In genomic region chr15:95828647-95829254, GRCm38 (mm10) we compare ENCODE assay signal across 8 mouse cellular contexts. TPM values are rescaled to one million over a fixed set of nuclear protein-coding genes. Genes with fewer than 3 reads are reported as not detected.
A peak's percentile ranks its signal among the peaks of the same experiment; 100 is the strongest.
DNase-seq lines count a peak whose midpoint lies in the region; ATAC-seq and TF ChIP-seq lines count a peak whose summit lies in the region.

No protein-coding gene starts in this region.

- no peak overlapping the region for H3K4me2 ChIP-seq in heart, embryonic 15.5 days
- peak overlapping the region; percentile 8; the same call in 1 of the 2 replicates for H3K4me2 ChIP-seq in limb, embryonic 15.5 days
- peak overlapping the region; percentile 14 for H3K4me2 ChIP-seq in stomach, embryonic 16.5 days (ENCODE audit: low read depth, low read length)

- no peak overlapping the region for H3K9ac ChIP-seq in heart, embryonic 15.5 days
- H3K9ac ChIP-seq in limb, embryonic 15.5 days, result no peak overlapping the region
- peak overlapping the region; percentile 27; the same call in 1 of the 2 replicates for H3K9ac ChIP-seq in stomach, embryonic 16.5 days (ENCODE audit: low read length)

- no peak overlapping the region for H3K4me3 ChIP-seq in bone marrow macrophage, adult 2 months (ENCODE audit: insufficient read depth, low read length)
- H3K4me3 ChIP-seq in heart, embryonic 15.5 days, result no peak overlapping the region
- H3K4me3 ChIP-seq in limb, embryonic 15.5 days, result no peak overlapping the region
- H3K4me3 ChIP-seq in stomach, embryonic 16.5 days (replicated peaks; ENCODE audit: low read length), result no peak overlapping the region

- WGBS in heart, embryonic 15.5 days, result 47% methylated on average over 10 of the region's 10 CpGs
- WGBS in limb, embryonic 15.5 days, result 39% methylated on average over 10 of the region's 10 CpGs
- 34% methylated on average over 10 of the region's 10 CpGs for WGBS in stomach, embryonic 16.5 days

- peak; percentile 77 for DNase-seq in 3134 (ENCODE audit: extremely low read depth, insufficient read length, low spot score)
- no peak for DNase-seq in urinary bladder, postnatal 4 days (ENCODE audit: low spot score in 2 of 2)
- no peak for DNase-seq in layer of hippocampus, postnatal 14 days (ENCODE audit: low spot score in 2 of 2)

- H3K36me3 ChIP-seq in heart, embryonic 15.5 days, result no peaks in the 10 kb centered on the region
- H3K36me3 ChIP-seq in limb, embryonic 15.5 days, result peaks cover 4% of the 10 kb centered on the region
- H3K36me3 ChIP-seq in stomach, embryonic 16.5 days (ENCODE audit: control insufficient read depth, insufficient read depth, low read length), result no peaks in the 10 kb centered on the region

- H3K4me1 ChIP-seq in bone marrow macrophage, adult 2 months (ENCODE audit: control insufficient read depth, insufficient read depth, low read length), result peaks cover 39% of the 10 kb centered on the region
- peaks cover 38% of the 10 kb centered on the region for H3K4me1 ChIP-seq in heart, embryonic 15.5 days (replicated peaks)
- peaks cover 51% of the 10 kb centered on the region for H3K4me1 ChIP-seq in limb, embryonic 15.5 days
- peaks cover 33% of the 10 kb centered on the region for H3K4me1 ChIP-seq in stomach, embryonic 16.5 days (ENCODE audit: control insufficient read depth, insufficient read depth, low read length)

- peak overlapping the region; percentile 51 for H3K27ac ChIP-seq in bone marrow macrophage, adult 2 months (ENCODE audit: insufficient read depth, low read depth, low read length)
- H3K27ac ChIP-seq in heart, embryonic 15.5 days, result peak overlapping the region; percentile 64
- peak overlapping the region; percentile 60 for H3K27ac ChIP-seq in limb, embryonic 15.5 days
- peak overlapping the region; percentile 63 for H3K27ac ChIP-seq in stomach, embryonic 16.5 days (ENCODE audit: low read length)

- H3K9me3 ChIP-seq in heart, embryonic 15.5 days (replicated peaks), result no peaks in the 10 kb centered on the region
- H3K9me3 ChIP-seq in limb, embryonic 15.5 days, result no peaks in the 10 kb centered on the region
- no peaks in the 10 kb centered on the region for H3K9me3 ChIP-seq in stomach, embryonic 16.5 days (replicated peaks; ENCODE audit: control insufficient read depth, low read length)

- ATAC-seq in heart, embryonic 15.5 days (replicated peaks; ENCODE audit: insufficient number of reproducible peaks, insufficient read depth, low FRiP score, low read depth), result 0 out of 2 replicates have a peak, but pooled peaks have one; percentile 45
- 0 out of 2 replicates have a peak, but pooled peaks have one; percentile 22 for ATAC-seq in limb, embryonic 15.5 days (ENCODE audit: insufficient number of reproducible peaks, low FRiP score, low TSS enrichment, low read depth)
- peak; percentile 42 for ATAC-seq in stomach, embryonic 16.5 days (ENCODE audit: insufficient read depth, low FRiP score)
- no peak for ATAC-seq in monocyte, adult 5-6 weeks (replicated peaks; ENCODE audit: insufficient number of reproducible peaks, low FRiP score, low TSS enrichment, poor library complexity, severe bottlenecking)

- no peak for TF ChIP-seq CTCF in bone marrow macrophage, adult 2 months (IDR thresholded peaks at IDR 0.05; ENCODE audit: low read depth, low read length)

- TF ChIP-seq POLR2A in bone marrow macrophage, adult 2 months (IDR thresholded peaks at IDR 0.05; ENCODE audit: borderline replicate concordance, low read depth, low read length), result no peak

- no peaks in the 10 kb centered on the region for H3K27me3 ChIP-seq in heart, embryonic 15.5 days
- H3K27me3 ChIP-seq in limb, embryonic 15.5 days, result no peaks in the 10 kb centered on the region
- no peaks in the 10 kb centered on the region for H3K27me3 ChIP-seq in stomach, embryonic 16.5 days (ENCODE audit: control insufficient read depth, insufficient read depth, low read length)

RNA-seq across cellular contexts. Expression of gene Ano6, which starts 38.1 kb away (rescaled TPM):
- 64.0 and 73.0 TPM in 2 replicates for polyA plus RNA-seq in bone marrow macrophage, adult 2 months (2012; ENCODE audit: insufficient read depth, insufficient read length, missing spikeins)
- 27.2 and 34.4 TPM in 2 replicates for polyA plus RNA-seq in heart, embryonic 15.5 days (2015; fragmentation: Nextera tagmentation; extraction: Ambion mirVana)
- 50.3 and 51.6 TPM in 2 replicates for polyA plus RNA-seq in limb, embryonic 15.5 days (2015; fragmentation: Nextera tagmentation; extraction: Ambion mirVana)
- 41.8 and 44.9 TPM in 2 replicates for polyA plus RNA-seq in stomach, embryonic 16.5 days (2015; fragmentation: Nextera tagmentation; extraction: Ambion mirVana)
- total RNA-seq in monocyte, adult 5-6 weeks (2017), result 47.5 to 60.0 TPM (median 54.9 TPM) in 3 replicates
- 10 to 100 TPM; 22.5 to 29.5 TPM for total RNA-seq in layer of hippocampus, postnatal 14 days (2021)
